Mouse (Mus musculus): ENCODE data around the gene Myom1.

Gene Myom1

DNA sequence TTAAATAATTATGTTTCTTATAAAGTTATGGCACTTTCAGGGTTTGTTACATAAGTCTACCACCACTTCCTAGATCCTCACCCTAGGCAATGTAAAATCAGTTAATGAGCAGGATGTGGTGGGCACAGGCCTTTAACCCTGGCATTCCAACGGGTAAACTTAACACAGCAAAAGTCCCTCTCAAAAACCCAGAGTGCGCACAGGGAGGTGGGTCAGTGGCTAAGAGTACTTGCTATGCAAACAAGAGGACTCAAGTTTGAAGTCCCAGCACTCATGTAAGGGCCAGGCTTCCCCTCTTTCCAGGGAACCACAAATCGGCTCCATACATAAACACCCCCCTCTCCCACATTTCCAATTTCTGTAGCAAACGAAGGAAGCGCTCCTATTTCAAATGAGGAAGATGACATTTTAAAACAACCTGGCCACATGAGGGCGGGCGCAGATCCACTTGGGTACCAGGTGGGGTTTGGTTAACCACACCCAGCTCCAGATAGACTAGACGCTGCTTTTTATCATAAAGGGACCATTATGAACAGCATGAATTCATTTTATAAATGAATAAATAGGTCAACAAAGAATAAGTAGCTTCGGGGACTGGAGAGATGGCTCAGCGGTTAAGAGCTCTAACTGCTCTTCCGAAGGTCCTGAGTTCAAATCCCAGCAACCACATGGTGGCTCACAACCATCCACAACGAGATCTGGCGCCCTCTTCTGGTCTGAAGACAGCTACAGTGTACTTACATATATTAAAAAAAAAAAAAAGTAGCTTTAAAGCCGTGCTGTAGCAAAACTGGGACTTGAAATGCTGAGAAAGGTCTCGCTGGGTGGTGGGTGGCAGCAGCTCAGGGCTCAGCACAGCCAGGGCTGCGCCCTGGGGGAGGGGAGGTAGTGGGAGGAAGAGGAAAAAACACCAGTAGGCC lies 10.5 kb upstream of the Myom1 start:
- DNase-seq (ENCODE audit: low read depth, low spot score): no peak

- no peak for DNase-seq (ENCODE audit: low read depth, low spot score)
Measured at GRCm38 (mm10) chr17:70992662-70993061, 9.8 kb upstream of the Myom1 start.

- DNase-seq (ENCODE audit: low read depth, low spot score): no peak
Measured at GRCm38 (mm10) chr17:70993385-70993807, 9.0 kb upstream of the Myom1 start.

GRCm38 (mm10) chr17:70994671-70995070 lies 7.8 kb upstream of the Myom1 start:
- DNase-seq (ENCODE audit: low read depth, low spot score): no peak

GRCm38 (mm10) chr17:70995551-70995950 lies 6.9 kb upstream of the Myom1 start:
- no peak for DNase-seq (ENCODE audit: low read depth, low spot score)

DNA sequence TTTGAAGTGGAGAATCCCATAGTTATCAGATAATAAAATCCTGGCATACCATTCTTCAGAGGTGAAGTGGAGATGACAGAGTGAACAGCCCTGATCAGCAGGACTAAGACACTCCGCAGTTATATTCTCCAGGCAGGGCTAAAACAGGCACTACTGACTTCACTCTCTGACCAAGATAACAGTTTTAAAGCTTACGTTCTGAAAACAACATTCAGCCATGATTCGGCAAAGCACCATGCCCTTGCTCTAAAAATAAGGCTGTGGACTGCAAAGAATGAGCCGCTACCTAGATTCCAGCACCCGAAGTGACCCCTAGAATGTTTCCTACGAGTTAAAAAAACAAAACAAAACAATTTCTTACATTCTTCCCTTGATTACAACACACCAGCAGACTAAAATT lies 4.6 kb upstream of the Myom1 start:
- no peak for DNase-seq (ENCODE audit: low read depth, low spot score)

DNA sequence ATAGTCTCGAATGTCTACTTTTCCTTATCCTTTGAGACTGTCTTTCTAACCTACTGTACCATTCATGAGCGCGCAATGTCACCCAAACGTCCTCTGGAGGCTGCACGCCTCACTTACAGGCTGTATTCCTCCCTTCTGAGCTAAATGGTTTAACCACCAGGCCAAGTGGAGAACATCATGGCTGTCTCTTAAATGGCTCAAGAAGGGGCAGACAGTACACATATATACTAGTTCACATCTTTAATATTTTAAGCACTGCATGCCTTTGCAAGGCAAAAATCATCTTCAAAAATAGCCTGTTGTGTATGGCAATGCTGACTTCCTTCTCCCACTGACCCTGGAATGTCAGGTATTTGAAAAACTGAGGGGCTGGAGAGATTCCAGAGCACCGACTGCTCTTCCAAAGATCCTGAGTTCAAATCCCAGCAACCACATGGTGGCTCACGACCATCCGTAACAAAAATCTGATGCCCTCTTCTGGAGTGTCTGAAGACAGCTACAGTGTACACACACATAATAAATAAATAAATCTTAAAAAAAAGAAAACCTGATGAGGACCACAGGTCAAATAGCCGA lies 3.9 kb upstream of the Myom1 start:
- DNase-seq (ENCODE audit: low read depth, low spot score): no peak

DNA sequence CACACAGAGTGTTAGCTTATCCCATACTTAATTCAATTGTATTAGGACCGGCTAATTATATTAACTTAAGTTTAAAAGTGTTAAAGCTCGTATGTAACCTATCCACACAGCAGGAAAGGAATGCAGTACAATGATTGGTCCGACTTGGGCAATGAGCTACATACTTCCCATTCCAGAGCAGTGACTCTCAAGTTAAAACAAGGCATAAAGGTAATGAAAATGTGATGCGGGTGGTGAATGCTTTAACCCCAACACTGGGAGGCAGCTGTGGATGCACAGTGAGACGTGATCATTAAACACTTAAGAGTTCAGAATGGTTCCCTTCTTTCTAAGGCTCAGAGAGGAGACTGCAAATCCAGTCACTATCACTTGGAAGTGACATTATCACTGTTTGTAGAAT lies 3.2 kb upstream of the Myom1 start:
- DNase-seq (ENCODE audit: low read depth, low spot score): no peak

GRCm38 (mm10) chr17:71000255-71000654 lies 2.2 kb upstream of the Myom1 start:
- no peak for DNase-seq (ENCODE audit: low read depth, low spot score)

DNA sequence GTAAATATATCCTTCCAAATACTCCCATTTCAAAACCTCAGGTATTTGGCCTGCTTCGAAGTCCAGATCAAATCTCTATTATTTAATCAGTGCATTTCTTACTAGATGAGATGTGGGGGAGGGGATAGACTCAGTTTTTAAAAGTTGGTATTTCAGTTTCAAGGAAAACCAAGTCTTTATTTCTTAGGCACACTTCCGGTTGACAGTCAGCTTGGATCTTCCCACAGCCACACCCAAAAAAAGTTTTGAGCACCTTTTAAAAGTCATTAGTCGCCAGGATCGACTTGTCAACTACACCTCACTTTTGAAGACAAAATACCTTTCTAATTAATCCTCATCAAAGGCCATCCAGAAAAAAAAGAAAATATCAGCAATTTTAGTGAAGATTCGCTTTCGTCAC lies 1.4 kb upstream of the Myom1 start:
- DNase-seq (ENCODE audit: low read depth, low spot score): no peak

DNA sequence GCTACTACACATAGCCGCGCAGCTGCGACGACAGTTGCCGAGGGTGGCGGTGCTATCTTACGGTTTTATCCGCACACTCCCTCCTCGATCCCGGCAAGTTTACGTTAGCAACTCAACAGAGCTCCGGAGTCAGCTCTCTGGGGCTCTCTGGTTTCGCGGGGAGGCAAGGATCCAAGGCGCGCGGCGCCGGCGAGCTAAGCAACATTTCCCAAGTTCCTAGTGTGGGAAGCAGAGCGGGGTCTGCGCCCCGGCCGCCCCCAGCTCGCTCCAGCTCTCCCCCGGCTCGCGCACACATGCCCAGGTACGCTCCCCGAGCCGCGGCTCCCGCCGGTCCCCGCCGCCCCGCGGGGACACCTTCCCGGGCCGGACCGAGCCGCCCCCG lies 743 bp upstream of the Myom1 start:
- no peak for DNase-seq (ENCODE audit: low read depth, low spot score)

DNA sequence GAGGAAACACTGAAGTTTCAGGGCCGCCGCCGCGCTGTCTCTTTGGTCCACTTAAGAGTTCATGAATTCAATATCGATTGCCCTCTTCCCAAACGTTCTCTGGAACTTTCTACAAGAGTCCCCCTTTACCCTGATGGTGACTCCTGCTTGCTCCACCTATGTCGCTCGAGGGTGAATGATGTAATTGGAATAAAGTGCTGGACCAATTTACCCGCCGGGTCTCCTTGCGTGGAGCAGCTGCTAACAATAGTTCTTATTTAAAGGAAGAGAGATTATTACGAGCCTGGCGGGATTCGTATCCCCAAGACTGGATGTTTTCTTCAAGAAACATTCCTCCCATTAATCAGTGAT lies 286 bp downstream of the Myom1 start, which contains the start of gene Myl12a:
Gene Myl12a, minus strand, starts transcription at position 135 of the 351 bp plus-strand sequence.
- no peak for DNase-seq (ENCODE audit: low read depth, low spot score)

DNA sequence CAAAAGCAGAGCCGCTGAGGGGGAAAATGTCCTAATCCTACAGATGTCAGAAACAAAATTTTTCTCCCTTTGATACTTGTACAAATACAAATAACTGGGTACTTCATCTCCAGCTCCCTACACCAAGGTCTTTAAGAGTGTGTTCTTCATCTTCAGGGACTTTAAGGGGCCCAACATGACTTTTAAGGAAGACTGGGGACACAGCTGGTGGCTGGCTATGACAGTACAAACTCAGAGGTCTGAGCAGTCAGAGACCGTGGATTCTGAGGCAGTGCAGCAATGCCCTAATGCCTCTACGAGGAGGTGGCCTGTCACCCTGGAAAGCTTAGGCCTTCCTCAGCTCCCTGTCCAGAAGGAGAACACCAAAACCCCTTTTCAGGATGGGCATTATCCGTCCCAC lies 679 bp downstream of the Myom1 start:
- no peak for DNase-seq (ENCODE audit: low read depth, low spot score)

DNA sequence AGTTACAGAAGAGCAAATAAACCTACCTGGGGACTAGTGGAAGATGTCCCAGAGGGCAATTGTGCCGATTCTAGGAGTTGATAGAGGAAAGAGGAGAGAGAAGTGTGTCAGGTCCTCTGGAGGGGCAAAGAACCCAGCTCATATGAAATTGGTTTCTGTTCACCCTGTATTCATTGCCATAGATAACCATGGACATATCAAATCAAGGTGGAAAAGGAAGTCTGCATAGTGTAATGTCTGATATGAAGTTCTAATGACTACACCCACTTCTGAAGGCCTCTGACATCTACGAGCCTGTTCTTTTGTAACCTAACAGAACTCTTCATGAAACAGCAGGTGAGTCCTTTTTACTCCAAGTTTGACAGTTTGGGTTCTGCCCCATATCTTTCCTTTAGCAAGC lies 1.3 kb downstream of the Myom1 start:
- no peak for DNase-seq (ENCODE audit: low read depth, low spot score)

DNA sequence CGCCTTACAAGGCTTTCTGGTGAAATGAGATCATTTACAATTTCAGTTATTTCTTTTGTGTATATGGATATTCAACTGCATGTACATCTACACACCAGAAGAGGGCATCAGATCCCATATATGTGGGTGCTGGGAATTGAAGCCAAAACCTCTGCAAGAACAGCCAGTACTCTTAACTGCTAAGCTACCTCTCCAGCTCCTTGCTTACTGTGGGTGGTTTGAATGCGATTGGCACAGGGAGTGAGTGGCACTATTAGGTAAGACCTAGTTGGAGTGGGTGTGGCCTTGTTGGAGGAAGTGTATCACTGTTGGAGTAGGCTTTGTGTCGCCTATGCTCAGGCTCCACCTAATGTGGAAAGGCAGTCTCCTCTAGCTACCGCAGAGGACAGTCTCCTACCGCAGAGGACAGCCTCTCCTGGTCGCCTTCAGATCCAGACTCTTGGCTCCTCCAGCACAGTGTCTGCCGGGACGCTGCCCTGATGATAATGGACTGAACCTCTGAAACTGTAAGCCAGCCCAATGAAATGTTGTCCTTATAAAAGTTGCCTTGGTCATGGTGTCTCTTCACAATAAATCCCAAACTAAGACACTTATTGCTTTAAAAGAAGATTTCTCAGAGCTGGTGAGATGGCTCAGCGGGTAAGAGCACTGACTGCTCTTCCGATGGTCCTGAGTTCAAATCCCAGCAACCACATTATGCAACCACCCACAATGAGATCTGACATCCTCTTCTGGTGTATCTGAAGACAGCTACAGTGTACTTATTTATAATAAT lies 1.9 kb downstream of the Myom1 start:
- no peak for DNase-seq (ENCODE audit: low read depth, low spot score)

GRCm38 (mm10) chr17:71006976-71007375 lies 4.5 kb downstream of the Myom1 start:
- no peak for DNase-seq (ENCODE audit: low read depth, low spot score)

GRCm38 (mm10) chr17:71008676-71009075 lies 6.2 kb downstream of the Myom1 start:
- no peak for DNase-seq (ENCODE audit: low read depth, low spot score)

DNA sequence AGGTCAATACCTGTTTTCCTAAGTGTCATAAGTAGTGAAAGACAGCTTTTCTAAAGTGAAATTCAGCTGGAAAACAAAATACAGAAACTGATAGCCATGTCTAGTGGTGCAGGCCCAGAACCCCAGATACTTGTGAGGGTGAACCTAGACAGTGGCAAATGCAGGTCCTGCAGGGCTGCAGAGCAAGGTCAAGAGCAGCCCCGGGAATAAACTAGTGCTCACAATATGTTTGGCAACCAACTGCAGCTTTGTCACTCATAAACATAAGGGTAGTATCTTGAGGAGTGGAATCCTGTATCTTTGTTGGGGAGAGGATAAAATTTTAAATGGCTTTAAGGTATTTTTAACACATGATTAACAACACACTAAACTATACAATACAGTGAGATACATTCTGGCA lies 7.3 kb downstream of the Myom1 start:
- no peak for DNase-seq (ENCODE audit: low read depth, low spot score)

GRCm38 (mm10) chr17:71010646-71011242 lies 8.3 kb downstream of the Myom1 start:
- no peak for DNase-seq (ENCODE audit: low read depth, low spot score)

GRCm38 (mm10) chr17:71011931-71012662 lies 9.7 kb downstream of the Myom1 start:
- no peak for DNase-seq (ENCODE audit: low read depth, low spot score)

DNA sequence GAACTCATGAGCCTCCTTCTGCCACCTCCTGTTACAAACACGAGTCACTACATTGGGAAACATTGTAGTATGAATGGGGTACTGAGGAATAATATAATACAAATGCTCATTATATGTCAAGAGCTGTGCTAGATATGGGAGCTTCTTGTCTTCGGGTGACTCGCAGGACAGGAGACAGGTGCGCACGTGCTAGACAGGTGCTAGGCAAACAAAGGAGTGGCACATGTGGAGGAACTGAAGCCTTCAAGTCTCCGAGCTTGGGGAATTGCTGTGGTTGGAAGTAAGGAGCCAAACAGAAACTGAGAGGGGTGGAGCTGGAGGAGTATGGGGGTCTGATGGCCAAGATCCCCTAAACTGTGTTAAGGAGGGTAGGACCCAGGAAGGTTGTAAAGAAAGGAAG lies 10.7 kb downstream of the Myom1 start:
- DNase-seq (ENCODE audit: low read depth, low spot score): no peak
